Mouse (Mus musculus): ENCODE results near the gene Add1.
"Not testable (repeated sequence)": the region's sequence is repeated elsewhere in the genome, so short reads cannot be mapped to it uniquely, and the experiment has no call there.

Gene Add1

DNA sequence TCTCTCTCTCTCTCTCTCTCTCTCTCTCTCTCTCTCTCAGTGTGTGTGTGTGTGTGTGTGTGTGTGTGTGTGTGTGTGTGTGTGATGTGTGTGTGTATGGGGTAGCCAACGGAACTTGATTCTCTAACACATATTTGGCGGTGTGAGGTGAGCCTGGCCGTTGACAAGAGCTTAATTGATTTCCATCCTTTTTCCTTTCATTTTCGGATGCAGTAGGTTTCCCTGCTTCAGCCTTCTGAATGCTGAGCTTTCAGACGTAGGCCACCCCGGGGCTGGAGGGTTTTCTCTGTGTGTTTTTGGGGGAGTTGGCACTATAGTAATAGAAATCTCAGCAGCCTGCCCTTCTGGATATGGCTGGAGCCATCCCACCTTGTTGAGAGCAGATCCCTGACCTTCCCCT is 23.2 kb upstream of the Add1 start:
- no peak for DNase-seq (ENCODE audit: extremely low read depth, low read depth)

GRCm38 (mm10) chr5:34551821-34552220 is 21.6 kb upstream of the Add1 start:
- no peak for DNase-seq (ENCODE audit: extremely low read depth, low read depth)

DNA sequence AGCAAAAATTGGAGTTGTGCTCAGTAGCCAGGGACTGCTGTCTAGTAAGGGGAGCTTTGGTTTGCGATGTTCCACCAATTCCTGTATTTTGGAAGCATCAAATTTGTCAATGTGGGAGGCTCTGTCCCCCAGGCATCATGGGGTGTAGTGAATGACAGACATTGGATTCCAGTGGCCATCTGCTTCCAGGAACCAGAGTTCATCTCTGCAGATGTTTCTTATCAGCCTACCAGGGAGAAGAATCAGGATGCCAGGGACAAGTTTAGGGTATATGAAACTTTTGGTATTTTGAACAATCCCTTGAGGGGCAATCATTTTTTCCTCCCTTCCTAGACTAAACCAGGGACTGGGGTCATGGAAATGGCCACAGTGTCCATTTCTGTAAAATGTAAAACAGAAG is 9.6 kb upstream of the Add1 start:
- no peak for DNase-seq (ENCODE audit: extremely low read depth, low read depth)

DNA sequence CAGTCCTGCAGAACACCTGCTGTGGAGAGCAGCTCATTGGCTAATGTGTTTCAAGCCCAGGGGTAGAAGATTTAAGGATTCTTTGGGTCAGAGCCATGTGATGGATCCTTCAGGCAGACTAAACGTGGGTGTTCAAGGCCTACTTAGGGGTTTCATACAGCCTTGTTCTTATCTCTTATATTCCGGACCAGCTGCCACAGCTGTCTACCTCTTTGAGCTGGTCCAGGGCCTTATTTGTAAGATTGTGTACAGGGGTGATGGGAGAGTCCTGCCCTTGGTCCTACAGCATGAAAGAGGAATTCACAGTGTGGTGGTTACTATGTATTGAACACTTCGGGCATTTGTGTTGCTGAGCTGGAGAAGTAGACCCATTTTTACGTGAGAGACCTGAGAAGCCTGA is 9.2 kb upstream of the Add1 start:
- DNase-seq (ENCODE audit: extremely low read depth, low read depth), result no peak

DNA sequence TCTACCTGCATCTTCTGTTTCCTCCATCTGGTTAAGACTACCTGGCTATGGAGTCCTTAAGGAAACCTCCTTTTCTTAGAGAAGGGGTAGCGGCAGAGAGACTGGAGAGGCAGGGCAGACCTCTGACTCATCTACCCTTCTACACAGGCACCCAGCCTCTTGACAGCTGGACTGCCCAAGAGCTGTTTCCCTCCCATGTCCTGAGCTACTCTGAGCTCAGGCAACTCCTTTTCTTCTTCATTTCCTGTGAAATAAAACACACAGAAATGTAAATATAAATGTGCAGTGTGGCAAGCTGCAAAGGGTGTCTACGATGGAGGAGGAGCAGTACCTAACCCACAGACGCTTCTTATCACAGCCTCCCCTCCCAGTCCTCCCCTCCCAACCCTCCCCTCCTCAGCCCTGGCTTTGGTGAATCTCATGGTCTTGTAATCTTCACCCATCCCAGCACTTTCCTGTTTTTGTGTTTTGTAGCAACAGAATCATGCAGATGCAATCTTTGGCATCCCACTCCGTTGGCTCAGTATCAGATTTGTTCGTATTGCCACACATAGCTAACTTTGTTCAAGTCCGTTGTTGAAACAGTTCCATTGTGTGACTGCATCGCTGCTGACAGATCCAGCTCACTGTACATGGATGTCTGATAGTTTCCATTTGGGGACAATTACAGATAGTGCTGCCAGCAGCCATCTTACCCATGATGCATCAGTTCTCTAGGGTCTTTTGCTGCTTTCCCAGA is 7.8 kb upstream of the Add1 start:
- no peak for DNase-seq (ENCODE audit: extremely low read depth, low read depth)

- no peak for DNase-seq (ENCODE audit: extremely low read depth, low read depth)
Measured at GRCm38 (mm10) chr5:34571551-34571950, 1.9 kb upstream of the Add1 start.

DNA sequence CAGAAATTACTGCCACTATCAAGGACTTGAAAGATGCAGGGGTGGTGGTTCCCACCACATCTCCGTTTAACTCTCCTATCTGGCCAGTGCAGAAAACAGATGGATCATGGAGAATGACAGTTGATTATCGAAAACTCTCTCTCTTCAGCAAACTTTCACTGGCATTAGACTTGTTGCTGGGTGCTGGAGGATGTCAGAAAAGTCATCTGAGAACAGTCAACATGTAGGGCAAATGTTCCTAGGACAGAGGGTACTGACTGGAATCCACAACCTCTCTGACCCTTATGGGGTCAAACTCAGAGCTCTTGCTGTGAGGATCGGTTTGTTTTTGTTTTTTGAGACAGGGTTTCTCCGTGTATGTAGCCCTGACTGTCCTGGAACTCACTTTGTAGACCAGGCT is 896 bp upstream of the Add1 start:
- not testable (repeated sequence) for DNase-seq (ENCODE audit: extremely low read depth, low read depth)

DNA sequence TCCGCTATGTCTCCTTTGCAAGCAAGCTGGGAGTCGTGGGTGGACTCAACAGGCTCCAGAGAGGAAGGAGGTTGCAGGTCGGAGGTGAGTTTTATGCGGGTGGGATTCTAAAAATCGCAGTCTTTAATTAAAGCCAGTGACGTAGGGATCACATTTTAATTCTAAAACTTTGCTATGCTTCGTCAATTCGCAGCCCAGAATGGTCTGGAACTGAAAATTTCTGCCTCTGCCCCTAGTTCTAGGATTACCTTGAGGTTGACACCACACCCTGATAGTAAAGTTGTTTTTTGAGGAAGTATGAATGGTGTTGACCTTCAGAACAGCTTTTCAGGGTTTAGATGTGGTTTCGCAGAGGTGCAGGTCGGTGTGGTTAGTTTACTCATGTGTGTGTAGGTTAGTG is 1.3 kb downstream of the Add1 start:
- peak; percentile 83 for DNase-seq (ENCODE audit: extremely low read depth, low read depth)

- no peak for DNase-seq (ENCODE audit: extremely low read depth, low read depth)
Measured at GRCm38 (mm10) chr5:34576286-34576685, 2.8 kb downstream of the Add1 start.

DNA sequence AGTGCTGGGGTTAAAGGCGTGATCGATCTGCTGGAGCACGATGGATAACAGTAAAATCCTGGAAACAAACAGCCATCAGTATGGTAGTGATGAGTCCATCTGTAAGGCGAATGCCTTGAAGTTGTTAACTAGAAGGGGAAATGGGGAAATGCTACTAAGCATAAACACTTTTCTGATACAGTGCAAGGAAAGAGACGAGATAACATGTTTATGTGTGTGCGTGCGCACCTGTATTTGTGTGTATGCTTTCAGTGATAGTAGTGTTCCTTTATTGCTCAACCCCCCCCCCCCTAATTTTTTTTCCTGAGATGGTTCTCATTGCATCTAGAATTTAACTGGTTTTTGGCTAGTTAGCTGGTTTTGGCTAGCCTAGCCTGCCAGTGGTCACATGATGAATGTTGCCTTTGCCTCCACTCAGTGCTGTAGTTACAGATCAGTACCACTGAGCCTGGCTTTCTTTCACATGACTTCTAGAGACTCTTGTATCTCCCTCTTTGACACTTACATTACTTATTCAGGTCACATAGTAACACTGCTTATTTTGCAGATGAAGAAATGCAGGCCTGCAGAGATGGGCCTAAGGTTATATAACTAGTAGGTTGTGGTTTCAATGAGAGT is 4.7 kb downstream of the Add1 start:
- no peak for DNase-seq (ENCODE audit: extremely low read depth, low read depth)

DNA sequence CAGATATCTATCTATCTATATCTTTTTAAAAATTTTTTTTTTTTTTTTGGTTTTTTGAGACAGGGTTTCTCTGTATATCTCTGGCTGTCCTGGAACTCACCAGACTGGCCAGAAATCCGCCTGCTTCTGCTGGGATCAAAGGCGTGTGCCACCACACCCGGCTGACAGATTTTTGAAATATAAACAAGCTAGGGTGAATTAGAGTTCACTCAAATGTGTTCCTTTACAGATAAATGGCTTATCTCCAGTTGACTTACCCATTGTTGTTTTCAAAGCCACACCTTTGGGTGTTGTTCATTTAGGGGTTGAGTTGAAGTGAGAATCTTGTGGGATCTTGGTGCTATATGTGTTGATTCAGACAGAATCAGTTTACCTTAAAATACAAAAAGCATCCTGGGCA is 5.9 kb downstream of the Add1 start:
- DNase-seq (ENCODE audit: extremely low read depth, low read depth), result peak; percentile 62

- peak; percentile 88 for DNase-seq (ENCODE audit: extremely low read depth, low read depth)
Measured at GRCm38 (mm10) chr5:34581671-34582313, 8.3 kb downstream of the Add1 start.

DNA sequence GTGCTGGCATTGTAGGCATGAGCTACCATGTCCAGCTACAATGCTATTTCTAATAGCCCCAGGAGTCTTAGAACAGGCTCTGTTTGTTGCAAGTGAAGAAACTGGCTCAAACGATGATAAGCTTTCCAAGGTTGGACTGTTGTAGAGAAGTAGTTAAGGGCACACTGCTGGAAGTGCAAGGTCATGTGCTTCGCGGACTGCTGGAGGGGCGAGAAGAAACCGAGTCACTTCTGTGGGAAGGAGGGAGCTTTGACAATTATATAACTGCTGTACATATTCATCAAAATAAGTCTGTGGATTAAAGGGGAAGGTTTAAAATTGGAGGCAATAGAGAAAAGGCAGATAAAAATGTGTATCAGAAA is 8.8 kb downstream of the Add1 start:
- DNase-seq (ENCODE audit: extremely low read depth, low read depth), result no peak

- DNase-seq (ENCODE audit: extremely low read depth, low read depth), result no peak
Measured at GRCm38 (mm10) chr5:34585216-34585615, 11.8 kb downstream of the Add1 start.

- no peak for DNase-seq (ENCODE audit: extremely low read depth, low read depth)
Measured at GRCm38 (mm10) chr5:34587881-34588280, 14.4 kb downstream of the Add1 start.

- no peak for DNase-seq (ENCODE audit: extremely low read depth, low read depth)
Measured at GRCm38 (mm10) chr5:34590059-34590458, 16.6 kb downstream of the Add1 start.

- DNase-seq (ENCODE audit: extremely low read depth, low read depth), result no peak
Measured at GRCm38 (mm10) chr5:34590702-34591101, 17.2 kb downstream of the Add1 start.

GRCm38 (mm10) chr5:34591388-34592004 is 18.0 kb downstream of the Add1 start:
- DNase-seq (ENCODE audit: extremely low read depth, low read depth), result no peak

DNA sequence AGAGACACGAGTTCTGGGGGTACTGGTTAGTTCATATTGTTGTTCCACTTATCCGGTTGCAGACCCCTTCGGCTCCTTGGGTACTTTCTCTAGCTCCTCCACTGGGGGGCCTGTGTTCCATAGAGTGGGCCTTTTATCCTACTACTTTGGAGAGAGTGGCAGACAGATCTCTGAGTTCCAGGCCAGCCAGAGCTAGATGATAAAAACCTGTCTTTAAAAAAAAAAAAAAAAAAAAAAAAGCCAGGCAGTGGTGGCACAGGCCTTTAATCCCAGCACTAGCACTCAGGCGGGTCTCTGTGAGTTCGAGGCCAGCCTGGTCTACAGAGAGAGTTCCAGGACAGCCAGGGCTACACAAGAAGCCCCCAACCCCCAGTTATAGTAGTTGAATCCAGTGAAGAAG is 18.8 kb downstream of the Add1 start:
- DNase-seq (ENCODE audit: extremely low read depth, low read depth), result not testable (repeated sequence)

- no peak for DNase-seq (ENCODE audit: extremely low read depth, low read depth)
Measured at GRCm38 (mm10) chr5:34592666-34593065, 19.2 kb downstream of the Add1 start.

DNA sequence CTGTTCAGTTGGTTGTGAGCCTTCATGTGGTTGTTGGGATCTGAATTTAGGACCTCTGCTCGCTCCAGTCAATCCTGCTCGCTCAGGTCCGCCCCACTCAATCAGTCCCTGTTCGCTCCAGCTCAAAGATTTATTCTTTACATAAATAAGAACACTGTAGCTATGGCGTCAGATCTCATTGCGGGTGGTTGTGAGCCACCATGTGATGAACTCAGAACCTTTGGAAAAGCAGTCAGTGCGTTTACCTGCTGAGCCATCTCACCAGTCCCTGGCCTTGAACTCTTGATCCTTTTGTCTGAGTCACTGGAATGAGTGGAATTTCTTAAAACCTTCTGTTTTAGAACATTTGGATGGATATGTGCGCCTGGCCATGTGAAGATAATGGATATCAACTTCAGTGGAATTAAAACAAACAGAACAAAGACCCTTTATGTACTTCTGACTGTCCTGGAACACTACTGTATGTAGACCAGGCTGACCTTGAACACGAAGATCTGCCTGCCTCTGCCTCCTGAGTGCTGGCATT is 19.8 kb downstream of the Add1 start:
- no peak for DNase-seq (ENCODE audit: extremely low read depth, low read depth)

DNA sequence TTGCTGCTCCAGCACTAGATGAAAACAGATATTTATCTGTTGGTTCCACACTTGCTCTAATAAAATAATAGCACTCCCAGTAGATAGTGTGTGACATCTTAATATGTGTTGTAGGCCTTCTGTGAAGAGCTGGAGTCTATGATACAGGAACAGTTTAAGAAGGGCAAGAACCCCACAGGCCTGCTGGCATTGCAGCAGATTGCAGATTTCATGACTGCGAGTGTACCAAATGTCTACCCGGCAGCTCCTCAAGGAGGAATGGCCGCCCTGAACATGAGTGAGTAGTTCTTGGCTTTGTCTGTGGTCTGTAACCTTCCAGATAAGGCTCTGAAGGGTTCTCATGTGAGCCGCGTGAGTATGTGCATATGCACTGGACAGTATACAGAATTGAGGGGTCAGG is 31.1 kb downstream of the Add1 start:
- no peak for DNase-seq (ENCODE audit: extremely low read depth, low read depth)

All from MEL-GATA-1-ER (cell line).